Mouse (Mus musculus) frontal cortex, postnatal 36 days (tissue): ENCODE data around the gene Asb3.
"Not testable (repeated sequence)": the region's sequence is repeated elsewhere in the genome, so short reads cannot be mapped to it uniquely, and the experiment has no call there.

Experiments
- DNase-seq, 2 experiments: peaks; one replicate each; pipeline ENCODE4 v3.0.0; 2022; ENCODE audit warnings: low spot score in 2 of 2

Gene Asb3

DNA sequence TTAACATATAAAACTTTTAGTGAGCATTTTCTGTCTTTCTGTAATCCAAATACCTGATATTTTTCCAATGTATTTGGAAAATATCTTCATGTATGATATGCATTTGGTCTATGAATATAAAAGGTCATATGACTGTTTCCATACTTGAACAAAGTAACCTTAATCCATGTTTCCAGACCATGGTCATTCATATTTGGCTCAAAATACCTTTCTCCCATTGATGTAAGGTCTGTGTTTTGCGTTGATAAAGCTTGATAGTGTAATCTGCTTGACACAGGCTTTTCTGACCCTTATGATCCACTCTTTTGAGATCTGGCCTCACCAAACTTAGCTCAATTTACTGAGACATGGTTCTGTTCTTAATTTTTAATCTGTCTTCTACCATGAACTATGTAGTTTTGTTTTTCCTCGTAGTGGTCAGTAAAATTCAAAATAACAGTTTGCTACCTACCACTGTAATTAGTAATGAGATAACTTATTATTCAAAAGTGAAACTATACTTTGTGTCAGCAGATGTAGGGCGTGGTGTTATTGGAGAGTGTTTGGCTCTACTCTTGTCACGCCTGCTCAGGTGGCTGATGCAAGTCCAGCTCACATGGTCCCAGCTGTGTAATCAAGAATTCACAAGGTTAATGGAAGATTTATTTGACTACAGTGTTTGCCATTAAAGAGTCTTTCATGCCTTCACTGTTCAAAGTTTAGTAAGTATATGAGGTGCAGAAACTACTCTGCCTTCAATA, 116.1 kb downstream of the Asb3 start:
- no peak for DNase-seq

DNA sequence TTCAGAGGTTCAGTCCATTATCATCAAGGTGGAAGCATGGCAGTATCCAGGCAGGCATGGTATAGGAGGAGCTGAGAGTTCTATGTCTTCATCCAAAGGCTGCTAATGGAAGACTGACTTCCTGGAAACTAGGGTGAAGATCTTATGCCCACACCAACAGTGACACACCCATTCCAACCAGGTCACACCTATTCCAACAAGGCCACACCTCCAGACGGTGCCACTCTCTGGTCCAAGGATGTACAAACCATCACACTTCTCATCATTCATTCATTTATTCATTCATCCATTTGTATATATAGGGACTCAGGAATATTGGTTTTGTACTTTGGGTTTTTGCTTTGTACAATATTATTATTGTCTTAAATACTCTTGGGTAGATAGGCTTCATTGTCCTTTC, 124.5 kb downstream of the Asb3 start:
- not testable (repeated sequence) for DNase-seq

- DNase-seq: not testable (repeated sequence)
Observed at GRCm38 (mm10) chr11:31017466-31017865, 132.2 kb downstream of the Asb3 start.

GRCm38 (mm10) chr11:31034958-31035357, 149.7 kb downstream of the Asb3 start:
- no peak for DNase-seq

DNA sequence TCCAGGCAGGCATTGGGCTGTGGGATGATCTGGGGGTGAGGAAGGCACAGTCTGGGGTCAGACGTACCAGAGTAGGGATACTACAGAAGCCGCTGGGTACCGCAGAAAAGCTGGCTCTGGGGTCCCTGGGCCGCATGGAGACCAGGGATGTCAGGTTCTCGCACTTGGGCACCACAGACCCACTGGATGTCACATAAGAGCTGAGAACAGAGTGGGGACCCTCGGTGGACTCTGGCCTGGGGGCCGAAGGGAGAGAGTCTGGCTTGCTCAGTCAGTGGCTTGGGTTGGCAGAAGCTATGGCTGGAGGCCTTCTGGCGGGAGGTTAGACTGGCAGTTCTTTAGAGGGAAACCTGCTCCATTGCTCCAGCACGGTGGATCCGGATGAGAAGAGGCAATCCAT, 204.8 kb downstream of the Asb3 start:
- no peak for DNase-seq

GRCm38 (mm10) chr11:31090478-31090978, 205.3 kb downstream of the Asb3 start:
- no peak for DNase-seq

GRCm38 (mm10) chr11:31099519-31099918, 214.3 kb downstream of the Asb3 start:
- DNase-seq: peak in 1 of 2 experiments; percentile 6

- DNase-seq: no peak
Observed at GRCm38 (mm10) chr11:31102188-31102587, 217.0 kb downstream of the Asb3 start.

GRCm38 (mm10) chr11:31105364-31105763, 220.1 kb downstream of the Asb3 start:
- no peak for DNase-seq

DNA sequence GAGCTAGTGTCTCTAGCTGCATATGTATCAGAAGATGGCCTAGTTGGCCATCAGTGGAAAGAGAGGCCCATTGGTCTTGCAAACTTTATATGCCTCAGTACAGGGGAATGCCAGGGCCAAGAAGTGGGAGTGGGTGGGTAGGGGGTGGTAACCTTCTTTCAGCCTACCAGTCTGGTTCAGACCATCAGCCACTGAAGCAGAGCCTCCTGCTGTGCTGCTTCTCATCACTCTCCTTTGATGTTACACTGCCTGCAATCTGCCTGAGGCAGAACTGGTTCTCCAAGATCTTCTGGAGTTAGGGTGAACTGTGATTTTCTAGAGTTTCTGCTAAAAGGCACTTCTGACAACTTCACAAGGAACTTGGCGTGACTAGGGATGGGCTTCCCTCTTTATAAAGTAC, 241.7 kb downstream of the Asb3 start:
- not testable (repeated sequence) for DNase-seq

GRCm38 (mm10) chr11:31133726-31134125, 248.5 kb downstream of the Asb3 start:
- DNase-seq: not testable (repeated sequence)

GRCm38 (mm10) chr11:31134824-31135223, 249.6 kb downstream of the Asb3 start:
- not testable (repeated sequence) for DNase-seq

DNA sequence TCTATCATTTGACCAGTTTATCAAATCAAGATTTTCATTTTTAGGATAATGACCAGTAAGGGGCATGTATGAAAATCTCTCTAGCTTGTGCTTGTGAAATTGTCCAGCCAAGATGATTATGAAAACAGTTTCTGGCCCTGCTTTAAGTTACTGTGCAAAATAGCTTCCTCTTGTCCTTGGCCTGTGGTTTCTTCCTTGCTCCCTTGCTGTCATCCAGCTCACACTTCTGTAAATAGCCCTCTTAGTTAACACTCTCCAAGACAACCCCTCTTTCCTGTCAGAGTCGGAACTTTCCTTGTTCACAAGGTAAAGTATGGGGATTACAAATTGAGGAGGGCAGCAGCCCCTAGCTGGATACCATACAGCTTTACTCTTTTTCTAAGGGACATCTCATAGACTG, 253.2 kb downstream of the Asb3 start:
- not testable (repeated sequence) for DNase-seq
